ENCODE assay signal across 18 mouse cellular contexts in the genomic region with DNA sequence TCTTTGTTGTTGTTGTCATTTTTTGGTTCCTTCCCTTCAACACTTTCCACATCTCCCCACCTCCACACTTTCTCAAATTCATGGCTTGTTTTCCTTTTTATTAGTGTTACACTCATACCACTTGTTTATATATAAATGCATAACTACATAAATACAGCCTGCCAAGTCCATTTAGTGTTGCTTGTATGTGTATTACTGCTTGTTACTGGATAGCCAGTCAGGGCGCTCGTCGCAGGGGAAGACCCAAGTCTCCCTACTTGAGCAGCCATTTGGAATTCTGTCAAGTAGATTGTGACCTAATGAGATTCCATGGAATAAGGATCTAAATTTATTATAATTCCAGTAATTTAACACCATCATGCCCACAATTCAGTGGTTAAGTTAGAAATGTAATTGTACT.
"Had no signal": no experiment of that assay in that cellular context is flagged by ENCODE, and none has a peak within 500 bp of the region (broad histone marks: within the 10 kb centered on the region; RNA-seq: fewer than 3 reads in every experiment).

No protein-coding gene starts in this region.

- H3K36me3 ChIP-seq: liver, embryonic 12.5 days; midbrain, embryonic 10.5 days; midbrain, embryonic 12.5 days; neural tube, embryonic 13.5 days; neural tube, embryonic 15.5 days had no signal

- DNase-seq: lung, postnatal 10 days; midbrain, embryonic 14.5 days; retina, postnatal 1 day; right cerebral cortex, adult 18-20 months; right cerebral cortex, postnatal 25 days; right cerebral cortex, postnatal 4 days; spleen, adult 18-20 months; thymus, adult 18-20 months; thymus, postnatal 14 days; thymus, postnatal 36 days had no signal

- H3K27ac ChIP-seq: liver, embryonic 12.5 days; liver, embryonic 14.5 days; midbrain, embryonic 10.5 days; midbrain, embryonic 12.5 days; neural tube, embryonic 13.5 days; neural tube, embryonic 15.5 days had no signal

- H3K4me3 ChIP-seq: liver, embryonic 12.5 days; midbrain, embryonic 10.5 days; midbrain, embryonic 12.5 days; myocyte; neural tube, embryonic 13.5 days; neural tube, embryonic 15.5 days had no signal

- H3K9me3 ChIP-seq: liver, embryonic 12.5 days; midbrain, embryonic 10.5 days; midbrain, embryonic 12.5 days; neural tube, embryonic 13.5 days; neural tube, embryonic 15.5 days had no signal

- H3K4me2 ChIP-seq: liver, embryonic 12.5 days; midbrain, embryonic 12.5 days; neural tube, embryonic 13.5 days; neural tube, embryonic 15.5 days had no signal

- H3K27me3 ChIP-seq: liver, embryonic 12.5 days; midbrain, embryonic 12.5 days; neural tube, embryonic 13.5 days; neural tube, embryonic 15.5 days had no signal

- ATAC-seq: liver, embryonic 12.5 days; midbrain, embryonic 16.5 days had no signal

- H3K4me1 ChIP-seq: midbrain, embryonic 10.5 days; neural tube, embryonic 13.5 days; neural tube, embryonic 15.5 days had no signal

- H3K9ac ChIP-seq: liver, embryonic 12.5 days; liver, embryonic 14.5 days; midbrain, embryonic 12.5 days; neural tube, embryonic 13.5 days; neural tube, embryonic 15.5 days had no signal
